8 mouse cellular contexts compared by ENCODE assay signal in genomic region chr7:105726144-105726979, GRCm38 (mm10). TPM values are rescaled to one million over a fixed set of nuclear protein-coding genes. Genes with fewer than 3 reads are reported as not detected.
DNase-seq lines count a peak whose midpoint lies in the region; ATAC-seq lines count a peak whose summit lies in the region.

No protein-coding gene starts in this region.

- no peaks in the 10 kb centered on the region for H3K4me1 ChIP-seq in heart, embryonic 15.5 days (replicated peaks)
- no peaks in the 10 kb centered on the region for H3K4me1 ChIP-seq in kidney, embryonic 16.5 days (ENCODE audit: insufficient read depth, low read length)
- no peaks in the 10 kb centered on the region for H3K4me1 ChIP-seq in neural tube, embryonic 14.5 days (ENCODE audit: control insufficient read depth, insufficient read depth, low read length)

- no peak overlapping the region for H3K4me3 ChIP-seq in heart, embryonic 15.5 days
- no peak overlapping the region for H3K4me3 ChIP-seq in kidney, embryonic 16.5 days (ENCODE audit: low read length)
- H3K4me3 ChIP-seq in neural tube, embryonic 14.5 days (ENCODE audit: low read depth, low read length): no peak overlapping the region

- H3K9me3 ChIP-seq in heart, embryonic 15.5 days (replicated peaks): no peaks in the 10 kb centered on the region
- H3K9me3 ChIP-seq in kidney, embryonic 16.5 days (ENCODE audit: low read length): no peaks in the 10 kb centered on the region
- no peaks in the 10 kb centered on the region for H3K9me3 ChIP-seq in neural tube, embryonic 14.5 days (ENCODE audit: control insufficient read depth, low read length)

- DNase-seq in A20 (ENCODE audit: low read depth, low spot score) (peak; percentile 63), ES-CJ7 (ENCODE audit: low read depth, low spot score) (peak; percentile 67)
- peak; percentile 38 to 59 for DNase-seq in lung, adult 18-20 months
- no peak for DNase-seq in testis, postnatal 14 days (ENCODE audit: low spot score)

- WGBS in heart, embryonic 15.5 days: 76% methylated on average over 4 of the region's 4 CpGs
- 83% methylated on average over 4 of the region's 4 CpGs for WGBS in kidney, embryonic 16.5 days
- WGBS in neural tube, embryonic 14.5 days: 89% methylated on average over 4 of the region's 4 CpGs

- peak; percentile 87 for ATAC-seq in common myeloid progenitor, adult 5-6 weeks (replicated peaks; ENCODE audit: low read depth, poor library complexity, severe bottlenecking)
- ATAC-seq in heart, embryonic 15.5 days (replicated peaks; ENCODE audit: insufficient number of reproducible peaks, insufficient read depth, low FRiP score, low read depth): peak; percentile 76; the same call in 1 of the 2 replicates
- peak; percentile 84 for ATAC-seq in kidney, embryonic 16.5 days (ENCODE audit: low FRiP score, low TSS enrichment)
- peak; percentile 92 for ATAC-seq in neural tube, embryonic 14.5 days (ENCODE audit: low read depth)

- no peak overlapping the region for H3K9ac ChIP-seq in heart, embryonic 15.5 days
- no peak overlapping the region for H3K9ac ChIP-seq in kidney, embryonic 16.5 days (replicated peaks; ENCODE audit: low read length)
- H3K9ac ChIP-seq in neural tube, embryonic 14.5 days (replicated peaks; ENCODE audit: low read depth, low read length): no peak overlapping the region

- no peaks in the 10 kb centered on the region for H3K27me3 ChIP-seq in heart, embryonic 15.5 days
- H3K27me3 ChIP-seq in kidney, embryonic 16.5 days (ENCODE audit: insufficient read depth, low read length): no peaks in the 10 kb centered on the region
- H3K27me3 ChIP-seq in neural tube, embryonic 14.5 days (ENCODE audit: control insufficient read depth, insufficient read depth, low read length): no peaks in the 10 kb centered on the region

- H3K4me2 ChIP-seq in heart, embryonic 15.5 days: no peak overlapping the region
- no peak overlapping the region for H3K4me2 ChIP-seq in kidney, embryonic 16.5 days (replicated peaks; ENCODE audit: low read depth, low read length)
- no peak overlapping the region for H3K4me2 ChIP-seq in neural tube, embryonic 14.5 days (ENCODE audit: low read depth, low read length)

- H3K36me3 ChIP-seq in heart, embryonic 15.5 days: peaks cover 19% of the 10 kb centered on the region; the same call in 1 of the 2 replicates
- peaks cover 17% of the 10 kb centered on the region for H3K36me3 ChIP-seq in kidney, embryonic 16.5 days (ENCODE audit: insufficient read depth, low read length)
- H3K36me3 ChIP-seq in neural tube, embryonic 14.5 days (ENCODE audit: control insufficient read depth, insufficient read depth, low read length): 0 out of 2 replicates have a peak, but pooled peaks cover 3% of the 10 kb centered on the region

- H3K27ac ChIP-seq in heart, embryonic 15.5 days: no peak overlapping the region
- no peak overlapping the region for H3K27ac ChIP-seq in kidney, embryonic 16.5 days (ENCODE audit: low read length)
- no peak overlapping the region for H3K27ac ChIP-seq in neural tube, embryonic 14.5 days (ENCODE audit: low read depth, low read length)

RNA-seq across cellular contexts. Expression of gene Ilk, which starts 10.0 kb away (rescaled TPM):
- total RNA-seq in common myeloid progenitor, adult 5-6 weeks (2017): 100 and 110 TPM in 2 replicates
- 354 and 399 TPM in 2 replicates for polyA plus RNA-seq in heart, embryonic 15.5 days (2015; fragmentation: Nextera tagmentation; extraction: Ambion mirVana)
- polyA plus RNA-seq in kidney, embryonic 16.5 days (2015; fragmentation: Nextera tagmentation; extraction: Ambion mirVana): 377 and 439 TPM in 2 replicates
- polyA plus RNA-seq in neural tube, embryonic 14.5 days (2014; fragmentation: Nextera tagmentation; extraction: Ambion mirVana): 182 and 227 TPM in 2 replicates

RNA-seq across cellular contexts. Expression of gene Rrp8, which starts 10.8 kb away (rescaled TPM):
- 26.5 and 32.6 TPM in 2 replicates for total RNA-seq in common myeloid progenitor, adult 5-6 weeks (2017)
- polyA plus RNA-seq in heart, embryonic 15.5 days (2015; fragmentation: Nextera tagmentation; extraction: Ambion mirVana): 18.7 and 23.2 TPM in 2 replicates
- 42.9 TPM in 2 replicates for polyA plus RNA-seq in kidney, embryonic 16.5 days (2015; fragmentation: Nextera tagmentation; extraction: Ambion mirVana)
- polyA plus RNA-seq in neural tube, embryonic 14.5 days (2014; fragmentation: Nextera tagmentation; extraction: Ambion mirVana): 22.9 and 28.5 TPM in 2 replicates

RNA-seq across cellular contexts. Expression of gene Taf10, which starts 17.8 kb away (rescaled TPM):
- total RNA-seq in common myeloid progenitor, adult 5-6 weeks (2017): 179 and 220 TPM in 2 replicates
- 90.0 and 105 TPM in 2 replicates for polyA plus RNA-seq in heart, embryonic 15.5 days (2015; fragmentation: Nextera tagmentation; extraction: Ambion mirVana)
- polyA plus RNA-seq in kidney, embryonic 16.5 days (2015; fragmentation: Nextera tagmentation; extraction: Ambion mirVana): 107 and 121 TPM in 2 replicates
- polyA plus RNA-seq in neural tube, embryonic 14.5 days (2014; fragmentation: Nextera tagmentation; extraction: Ambion mirVana): 118 and 120 TPM in 2 replicates

RNA-seq across cellular contexts. Expression of gene Tpp1, which starts 25.7 kb away (rescaled TPM):
- total RNA-seq in common myeloid progenitor, adult 5-6 weeks (2017): 18.3 and 25.7 TPM in 2 replicates
- 72.8 and 77.1 TPM in 2 replicates for polyA plus RNA-seq in heart, embryonic 15.5 days (2015; fragmentation: Nextera tagmentation; extraction: Ambion mirVana)
- 120 and 123 TPM in 2 replicates for polyA plus RNA-seq in kidney, embryonic 16.5 days (2015; fragmentation: Nextera tagmentation; extraction: Ambion mirVana)
- 39.2 and 52.7 TPM in 2 replicates for polyA plus RNA-seq in neural tube, embryonic 14.5 days (2014; fragmentation: Nextera tagmentation; extraction: Ambion mirVana)
